In genomic region chr4:125135076-125135855, GRCm38 (mm10) we compare ENCODE assay signal across 24 mouse cellular contexts. TPM values are rescaled to one million over a fixed set of nuclear protein-coding genes. Genes with fewer than 3 reads are reported as not detected.
DNase-seq lines count a peak whose midpoint lies in the region; TF ChIP-seq lines count a peak whose summit lies in the region.
"Had no signal": no experiment of that assay in that cellular context is flagged by ENCODE, and none has a peak within 500 bp of the region (broad histone marks: within the 10 kb centered on the region; RNA-seq: fewer than 3 reads in every experiment).

No protein-coding gene starts in this region.

- H3K27ac ChIP-seq in ES-Bruce4 (ENCODE audit: insufficient read depth, low read length), result peak overlapping the region; percentile 74
- peak overlapping the region; percentile 88; the same call in 1 of the 2 replicates for H3K27ac ChIP-seq in ES-E14 (ENCODE audit: insufficient read depth, low read depth, low read length, poor library complexity, severe bottlenecking)
- H3K27ac ChIP-seq: embryonic facial prominence, embryonic 13.5 days; embryonic facial prominence, embryonic 15.5 days; forebrain, embryonic 10.5 days; forebrain, embryonic 12.5 days; forebrain, embryonic 15.5 days had no signal

- DNase-seq in ES-E14 (ENCODE audit: low read depth, low spot score), result no peak
- peak; percentile 75 for DNase-seq in R1 (ENCODE audit: low read depth, low spot score)
- no peak for DNase-seq in adrenal gland, postnatal 14 days
- no peak for DNase-seq in cerebellum, adult 11-12 months
- DNase-seq: adrenal gland, adult 2 months; adrenal gland, postnatal 10 days; adrenal gland, postnatal 36 days; B cell, adult 2 months; cerebellum, adult 18-20 months; cerebellum, adult 8-10 months; cerebellum, adult 9-11 months; cerebellum, postnatal 14 days; cerebellum, postnatal 36 days; embryo, embryonic 11 days; forebrain, postnatal 0 days had no signal

- H3K9me3 ChIP-seq in ES-Bruce4 (replicated peaks; ENCODE audit: control insufficient read depth, insufficient read depth, low read length, poor library complexity, severe bottlenecking), result no peaks in the 10 kb centered on the region
- no peaks in the 10 kb centered on the region; the same call in 1 of the 2 replicates for H3K9me3 ChIP-seq in ES-E14 (ENCODE audit: control insufficient read depth, insufficient read depth, low read depth, low read length)
- H3K9me3 ChIP-seq: embryonic facial prominence, embryonic 13.5 days; embryonic facial prominence, embryonic 15.5 days; forebrain, embryonic 10.5 days; forebrain, embryonic 12.5 days; forebrain, embryonic 15.5 days had no signal

- no peak for TF ChIP-seq POLR2A in ES-Bruce4 (IDR thresholded peaks at IDR 0.05; ENCODE audit: insufficient read depth, low read length)

- no peak for TF ChIP-seq EP300 in ES-Bruce4 (IDR thresholded peaks at IDR 0.05; ENCODE audit: insufficient read depth, low read depth, low read length)

- no peak for TF ChIP-seq CTCF in ES-Bruce4 (IDR thresholded peaks at IDR 0.05; ENCODE audit: low read depth, low read length)

- H3K4me3 ChIP-seq in ES-Bruce4 (ENCODE audit: low read depth, low read length), result no peak overlapping the region
- no peak overlapping the region for H3K4me3 ChIP-seq in ES-E14 (ENCODE audit: insufficient read depth in 1 of 2, low read depth in 1 of 2, low read length in 2 of 2, poor library complexity in 1 of 2, severe bottlenecking in 1 of 2)
- H3K4me3 ChIP-seq: embryonic facial prominence, embryonic 13.5 days; embryonic facial prominence, embryonic 15.5 days; erythroblast, embryonic 14.5 days; forebrain, embryonic 10.5 days; forebrain, embryonic 12.5 days; forebrain, embryonic 15.5 days had no signal

- H3K9ac ChIP-seq in ES-Bruce4 (ENCODE audit: low read depth, poor library complexity, severe bottlenecking) (no peak overlapping the region), ES-E14 (ENCODE audit: insufficient read depth, low read depth, low read length, poor library complexity, severe bottlenecking) (peak overlapping the region; percentile 56; the same call in 1 of the 2 replicates)
- H3K9ac ChIP-seq: embryonic facial prominence, embryonic 13.5 days; embryonic facial prominence, embryonic 15.5 days; forebrain, embryonic 12.5 days; forebrain, embryonic 15.5 days; forebrain, postnatal 0 days had no signal

- H3K36me3 ChIP-seq in ES-Bruce4 (ENCODE audit: control insufficient read depth, insufficient read depth, low read length, poor library complexity, severe bottlenecking) (no peaks in the 10 kb centered on the region), ES-E14 (ENCODE audit: control insufficient read depth, insufficient read depth, low read length, poor library complexity, severe bottlenecking) (no peaks in the 10 kb centered on the region; the same call in 1 of the 2 replicates)
- H3K36me3 ChIP-seq: embryonic facial prominence, embryonic 13.5 days; embryonic facial prominence, embryonic 15.5 days; forebrain, embryonic 10.5 days; forebrain, embryonic 12.5 days; forebrain, embryonic 15.5 days had no signal

- H3K4me1 ChIP-seq in ES-Bruce4 (ENCODE audit: control insufficient read depth, insufficient read depth, low read length) (peaks cover 9% of the 10 kb centered on the region), ES-E14 (ENCODE audit: control insufficient read depth in 2 of 2, insufficient read depth in 2 of 2, low read length in 2 of 2, poor library complexity in 1 of 2) (peaks cover 11 to 20% of the 10 kb centered on the region in 2 experiments; a peak in 3 of 4 replicates)
- H3K4me1 ChIP-seq: embryonic facial prominence, embryonic 13.5 days; embryonic facial prominence, embryonic 15.5 days; forebrain, embryonic 12.5 days; forebrain, embryonic 15.5 days had no signal

- H3K27me3 ChIP-seq in ES-Bruce4 (ENCODE audit: control insufficient read depth, insufficient read depth, low read length, poor library complexity, severe bottlenecking), result no peaks in the 10 kb centered on the region
- H3K27me3 ChIP-seq: CH12.LX; embryonic facial prominence, embryonic 13.5 days; embryonic facial prominence, embryonic 15.5 days; forebrain, embryonic 12.5 days; forebrain, embryonic 15.5 days; Patski had no signal

- in situ Hi-C loops in ES-E14 (cut with MboI; ENCODE audit: low sequenced_read_pairs in 2 of 2, unreplicated experiment in 2 of 2), result no loop called here

TF ChIP-seq in ES-E14, 5 proteins besides CTCF, POLR2A, EP300 and RAD21:
- TF ChIP-seq CHD2 (IDR thresholded peaks at IDR 0.05; ENCODE audit: low read depth, low read length) (no peak), ZNF384 (IDR thresholded peaks at IDR 0.05; ENCODE audit: low read depth, low read length) (no peak), HCFC1 (IDR thresholded peaks at IDR 0.05; ENCODE audit: borderline replicate concordance, insufficient read depth, low read length) (no peak), ZC3H11A (IDR thresholded peaks at IDR 0.05; ENCODE audit: borderline replicate concordance, low read depth, low read length) (no peak), MAFK (IDR thresholded peaks at IDR 0.05; ENCODE audit: insufficient read depth, low read depth, low read length) (no peak)

RNA-seq across cellular contexts. Expression of gene Zc3h12a, which starts 7.6 kb away (rescaled TPM):
- 3.6 and 4.7 TPM in 2 replicates for polyA plus RNA-seq in ES-Bruce4 (2011; ENCODE audit: insufficient read depth, insufficient read length, low read depth, missing spikeins)
- 4.9 and 10.4 TPM in 2 replicates for total RNA-seq in ES-E14 (2012; rRNA removed)
- total RNA-seq in adrenal gland, postnatal 14 days (2021), result 5.4 and 6.3 TPM in 2 replicates
- total RNA-seq: forebrain, postnatal 0 days had no signal

RNA-seq across cellular contexts. Expression of gene Meaf6, which starts 50.3 kb away (rescaled TPM):
- 35.2 and 39.6 TPM in 2 replicates for polyA plus RNA-seq in ES-Bruce4 (2011; ENCODE audit: insufficient read depth, insufficient read length, low read depth, missing spikeins)
- total RNA-seq in ES-E14 (2012; rRNA removed), result 20.6 and 25.0 TPM in 2 replicates
- 28.9 and 33.0 TPM in 2 replicates for total RNA-seq in adrenal gland, postnatal 14 days (2021)
